Mouse (Mus musculus): ENCODE results near the gene Ppp2r2c.

The Ppp2r2c gene

GRCm38 (mm10) chr5:36988781-36989624, 120.7 kb downstream of the Ppp2r2c start, which contains the start of gene Wfs1:
TSS of gene Wfs1 (minus strand) at chr5:36989205.
- peak; percentile 91 to 94 for DNase-seq

- no peak for DNase-seq
Measured at GRCm38 (mm10) chr5:36989625-36989977, 121.3 kb downstream of the Ppp2r2c start.

GRCm38 (mm10) chr5:36990196-36990595, 121.9 kb downstream of the Ppp2r2c start:
- DNase-seq: no peak

- DNase-seq: no peak
Measured at GRCm38 (mm10) chr5:36990631-36991350, 122.5 kb downstream of the Ppp2r2c start.

GRCm38 (mm10) chr5:36996410-36996809, 128.1 kb downstream of the Ppp2r2c start:
- DNase-seq: no peak

- no peak for DNase-seq
Measured at GRCm38 (mm10) chr5:36997996-36998395, 129.7 kb downstream of the Ppp2r2c start.

GRCm38 (mm10) chr5:37001002-37001401, 132.7 kb downstream of the Ppp2r2c start:
- DNase-seq: no peak

GRCm38 (mm10) chr5:37002001-37002400, 133.7 kb downstream of the Ppp2r2c start:
- peak; percentile 41 to 80 for DNase-seq

All from spleen, adult 18-20 months (tissue).